Mouse (Mus musculus): ENCODE measurements around the gene Trim65.

Trim65 gene

GRCm38 (mm10) chr11:116088741-116089394, 42.1 kb downstream of the Trim65 start:
- DNase-seq (ENCODE audit: low read depth, low spot score) = no peak

GRCm38 (mm10) chr11:116088188-116088587, 42.7 kb downstream of the Trim65 start:
- DNase-seq (ENCODE audit: low read depth, low spot score) = no peak

DNA sequence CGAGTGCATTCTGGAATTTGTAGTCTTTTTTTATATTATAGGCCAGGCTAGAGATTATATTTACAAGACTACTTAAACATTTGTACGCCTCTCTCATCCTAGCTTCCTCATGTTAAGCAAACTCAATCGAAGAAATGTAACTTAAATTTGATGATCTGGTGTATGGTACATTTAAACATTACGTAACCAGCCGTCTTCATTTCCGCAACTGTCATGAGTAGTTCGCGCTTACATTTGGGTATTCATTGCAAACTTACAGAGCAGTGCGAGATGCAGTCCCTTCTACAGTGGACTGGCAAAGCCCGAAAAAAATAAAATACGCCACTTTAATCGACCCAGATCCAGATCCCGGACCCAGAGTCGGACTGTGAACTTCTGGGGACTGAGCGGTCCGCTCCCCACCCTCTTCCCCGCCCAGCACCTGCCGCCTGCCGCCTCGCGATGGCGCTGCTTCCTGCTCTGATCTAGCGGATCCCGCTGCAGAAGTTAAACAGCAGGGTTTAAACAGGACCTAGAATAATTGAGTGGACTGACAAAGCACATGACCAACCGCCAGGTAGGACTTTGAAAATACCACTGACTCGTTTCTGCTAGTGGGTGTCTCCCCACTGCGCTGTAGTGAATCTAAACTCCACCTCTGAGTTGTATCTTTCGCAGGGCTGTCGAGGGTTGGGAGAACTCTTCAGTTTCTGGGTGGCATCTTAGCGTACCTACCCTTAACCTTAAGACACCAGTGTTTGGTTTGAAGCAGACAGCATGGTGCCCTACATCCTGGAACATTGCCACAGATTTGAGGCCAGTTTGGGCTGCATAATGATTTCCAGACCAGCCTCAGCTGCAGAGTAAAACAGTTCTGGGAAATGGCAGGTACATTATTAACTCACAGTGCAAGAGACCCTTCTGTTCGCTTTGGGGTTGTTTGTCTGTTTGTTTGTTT, 43.5 kb downstream of the Trim65 start:
- DNase-seq (ENCODE audit: low read depth, low spot score) = peak; percentile 84

DNA sequence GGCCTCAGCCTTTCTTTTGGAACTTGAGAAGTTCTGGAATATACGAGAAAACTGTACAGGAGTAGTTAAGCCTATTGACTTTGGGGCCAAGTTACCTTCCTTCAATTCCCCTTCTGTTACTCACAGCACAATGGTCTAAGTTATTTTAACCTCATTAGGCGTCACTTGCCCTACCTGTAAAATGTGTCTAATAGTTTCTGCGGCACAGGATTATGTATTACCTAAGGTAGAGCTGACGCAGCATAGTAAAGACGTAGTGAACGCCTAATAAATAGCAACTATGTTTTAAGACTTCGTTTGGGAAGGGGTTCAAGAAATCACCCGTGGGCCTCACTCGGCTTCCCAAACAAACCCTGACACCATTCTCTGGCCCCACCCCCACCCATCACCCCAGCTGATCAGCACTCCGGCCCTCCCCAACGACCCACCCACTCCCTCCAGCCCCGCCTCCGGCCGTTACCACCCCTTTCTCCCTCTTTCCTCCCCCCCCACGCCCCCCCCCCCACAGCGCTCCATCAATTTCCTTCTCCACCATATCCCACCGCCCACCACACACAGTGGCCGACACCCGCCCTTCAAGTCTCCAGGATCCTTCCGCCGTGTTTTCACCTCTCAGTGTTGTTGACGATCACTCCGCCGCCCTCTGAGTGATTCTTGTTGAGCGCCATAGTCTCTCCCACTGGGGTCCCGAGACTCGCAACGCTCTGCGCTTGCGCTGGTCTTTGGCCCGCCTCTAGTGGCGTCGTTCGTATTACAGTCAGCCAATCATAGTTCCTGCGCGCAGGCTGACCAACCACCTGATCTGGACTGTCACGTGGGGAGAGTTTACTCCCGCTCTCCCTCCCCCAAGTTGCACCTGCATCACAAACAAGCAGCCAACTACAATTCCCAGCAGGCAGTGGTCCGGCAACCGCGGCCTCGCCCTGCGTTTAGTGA, 44.4 kb downstream of the Trim65 start, which contains the start of gene Wbp2:
Gene Wbp2 (minus strand): TSS at position 738 of the 936 bp plus-strand sequence.
- DNase-seq (ENCODE audit: low read depth, low spot score) = peak; percentile 99

- DNase-seq (ENCODE audit: low read depth, low spot score) = no peak
These were observed 46.8 kb downstream of the Trim65 start for GRCm38 (mm10) chr11:116084166-116084565.

DNA sequence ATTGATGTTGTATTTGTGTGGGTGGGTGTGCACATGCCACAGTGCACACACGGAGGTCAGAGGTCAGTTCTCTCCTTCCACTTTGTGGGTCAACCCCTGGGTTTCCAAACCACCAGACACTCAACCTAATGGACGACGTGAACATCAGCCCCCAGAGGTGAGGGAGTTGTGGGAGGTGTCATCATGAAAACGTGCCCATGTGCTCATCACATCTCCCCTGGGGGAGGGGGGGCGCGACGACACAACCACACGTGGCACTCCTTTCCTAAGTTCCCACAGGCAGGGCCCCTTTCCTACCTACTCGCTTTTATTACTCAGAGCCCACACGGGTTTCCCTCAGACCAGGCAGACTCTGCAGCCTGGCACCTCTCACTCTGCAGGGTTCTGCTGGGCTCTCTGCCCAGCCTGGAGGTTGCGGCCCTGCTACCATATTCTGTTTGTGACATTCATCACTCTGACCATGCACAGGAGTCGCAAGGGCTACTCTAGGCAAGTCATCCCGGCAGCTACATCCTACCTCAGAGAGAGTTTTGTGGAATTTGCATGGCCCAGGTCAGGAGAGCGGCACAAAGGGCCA, 47.7 kb downstream of the Trim65 start:
- DNase-seq (ENCODE audit: low read depth, low spot score) = no peak

DNA sequence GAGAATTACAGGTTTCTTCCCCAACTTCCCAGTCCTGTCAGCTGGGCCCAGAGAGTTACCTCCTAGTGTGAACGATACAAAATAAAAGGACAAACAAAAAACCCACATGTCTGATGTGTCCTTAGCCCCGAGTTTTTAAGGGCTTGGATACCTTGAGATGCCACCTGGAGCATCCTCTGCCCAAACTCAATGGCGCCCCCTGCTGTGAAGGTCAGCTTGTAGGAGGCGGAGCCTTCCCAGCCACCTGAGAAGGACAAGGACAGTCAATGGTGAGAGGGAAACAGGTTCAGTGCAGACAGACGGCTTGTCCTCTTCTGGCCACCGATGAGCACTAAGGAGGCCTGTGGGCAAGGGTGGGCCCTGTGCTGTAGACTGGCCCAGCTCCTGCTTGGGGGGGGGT, 49.8 kb downstream of the Trim65 start:
- no peak for DNase-seq (ENCODE audit: low read depth, low spot score)

GRCm38 (mm10) chr11:116079511-116079910, 51.4 kb downstream of the Trim65 start:
- no peak for DNase-seq (ENCODE audit: low read depth, low spot score)

DNA sequence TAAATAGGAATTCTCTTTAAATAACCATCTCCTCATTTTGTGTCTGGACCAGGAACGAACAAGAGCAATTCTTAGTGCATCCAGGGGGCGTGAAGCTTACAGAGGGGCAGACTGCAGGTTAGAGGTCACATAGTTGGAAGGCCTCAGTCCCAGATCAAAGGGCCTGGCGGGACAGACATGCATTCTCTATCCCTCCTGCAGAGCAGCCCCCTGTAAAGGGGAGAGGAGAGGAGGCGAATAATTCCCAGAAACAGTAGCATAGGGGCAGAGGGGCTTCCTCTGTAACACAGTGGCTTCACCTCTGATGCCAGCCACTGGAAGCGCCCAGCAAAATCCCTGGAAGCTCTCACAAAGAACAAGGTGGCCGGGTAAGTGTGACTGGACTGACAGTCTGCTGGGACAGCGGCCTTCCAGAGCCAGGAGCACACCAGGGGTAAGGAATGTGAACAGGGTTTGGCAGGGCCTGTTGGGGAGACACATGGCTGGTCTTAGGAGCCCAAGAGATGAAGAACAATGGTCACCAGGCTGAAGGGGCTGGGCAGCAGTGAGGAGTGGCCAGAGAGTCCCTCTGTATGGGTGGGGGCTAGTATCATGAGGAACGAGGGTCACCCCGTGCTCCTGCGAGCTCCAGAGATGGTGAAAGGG, 52.1 kb downstream of the Trim65 start:
- no peak for DNase-seq (ENCODE audit: low read depth, low spot score)

DNA sequence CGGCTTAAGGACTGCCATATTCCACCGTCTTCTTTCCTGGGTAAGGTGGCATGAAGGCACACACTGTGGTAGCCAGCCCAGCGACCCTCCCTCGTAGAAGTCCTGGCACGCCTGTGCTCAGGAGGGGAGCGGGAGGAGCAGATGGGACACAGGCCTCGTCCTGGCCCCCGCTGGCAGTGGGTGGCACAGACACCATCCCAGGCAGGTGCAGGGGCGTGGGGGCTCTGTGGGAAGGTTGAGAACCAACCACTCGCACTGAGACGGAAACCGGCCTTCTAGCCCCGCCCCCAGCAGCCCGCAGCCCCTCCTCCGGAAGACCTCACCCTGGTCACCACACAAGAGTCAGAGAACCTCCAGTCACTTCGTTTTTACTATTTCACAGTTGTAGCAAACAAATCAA, 52.7 kb downstream of the Trim65 start:
- DNase-seq (ENCODE audit: low read depth, low spot score) = no peak

- DNase-seq (ENCODE audit: low read depth, low spot score) = no peak
These were observed 53.3 kb downstream of the Trim65 start, which contains the start of gene Unc13d for GRCm38 (mm10) chr11:116077446-116078204. Gene Unc13d (minus strand): TSS chr11:116077961.

DNA sequence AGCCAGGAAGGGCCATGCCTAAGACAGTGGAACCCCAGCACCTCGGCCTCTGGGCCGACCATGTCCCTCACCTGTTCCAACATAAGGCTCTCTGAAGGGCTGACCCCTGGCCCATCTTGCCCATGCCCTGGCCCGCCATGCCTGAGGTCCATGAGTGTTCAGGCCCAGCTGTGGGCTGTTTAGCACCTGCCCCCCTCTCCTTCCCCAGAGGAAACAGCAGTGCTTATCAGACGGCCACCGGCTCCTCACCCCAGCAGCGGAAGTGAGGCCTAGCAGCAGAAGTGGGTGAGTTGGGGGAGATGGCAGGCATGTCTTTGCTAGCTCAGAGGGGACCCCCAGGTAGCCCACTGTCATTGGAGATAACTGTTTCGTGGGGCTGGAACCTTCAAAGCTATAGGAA, 54.1 kb downstream of the Trim65 start:
- no peak for DNase-seq (ENCODE audit: low read depth, low spot score)

- no peak for DNase-seq (ENCODE audit: low read depth, low spot score)
These were observed 54.7 kb downstream of the Trim65 start for GRCm38 (mm10) chr11:116076266-116076540.

DNA sequence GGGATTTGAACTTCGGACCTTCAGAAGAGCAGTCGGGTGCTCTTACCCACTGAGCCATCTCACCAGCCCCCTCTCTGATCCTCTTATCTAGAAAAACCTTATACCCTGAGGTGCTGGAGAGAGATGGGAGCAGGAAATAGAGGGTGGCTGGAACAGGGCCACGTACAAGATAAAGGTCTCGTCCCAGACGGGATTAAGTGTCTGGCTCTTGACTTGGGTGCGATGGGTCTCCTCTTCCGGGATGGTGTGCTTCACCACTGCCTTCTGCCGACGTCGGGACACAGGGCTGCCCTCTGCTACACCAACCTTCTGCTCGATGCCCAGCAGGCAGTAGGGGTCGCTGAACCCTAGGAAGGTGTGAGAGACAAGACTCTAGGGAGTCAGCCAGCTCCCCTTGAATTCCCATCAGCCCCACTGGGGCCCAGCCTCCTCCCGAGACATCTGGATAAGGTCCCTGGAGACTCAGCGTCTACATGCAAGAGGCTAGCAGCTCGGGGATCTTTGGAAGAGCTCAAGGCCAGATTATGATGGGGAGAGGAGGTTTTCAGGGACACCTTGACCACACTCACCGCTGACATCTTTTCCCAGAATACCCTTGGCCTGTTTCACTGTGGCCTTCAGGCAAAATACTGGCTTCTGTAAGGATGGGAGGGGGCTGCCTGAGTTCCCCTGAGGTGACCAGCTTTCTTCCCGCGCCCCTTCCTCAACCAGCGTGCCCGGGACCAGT, 55.2 kb downstream of the Trim65 start:
- no peak for DNase-seq (ENCODE audit: low read depth, low spot score)

DNA sequence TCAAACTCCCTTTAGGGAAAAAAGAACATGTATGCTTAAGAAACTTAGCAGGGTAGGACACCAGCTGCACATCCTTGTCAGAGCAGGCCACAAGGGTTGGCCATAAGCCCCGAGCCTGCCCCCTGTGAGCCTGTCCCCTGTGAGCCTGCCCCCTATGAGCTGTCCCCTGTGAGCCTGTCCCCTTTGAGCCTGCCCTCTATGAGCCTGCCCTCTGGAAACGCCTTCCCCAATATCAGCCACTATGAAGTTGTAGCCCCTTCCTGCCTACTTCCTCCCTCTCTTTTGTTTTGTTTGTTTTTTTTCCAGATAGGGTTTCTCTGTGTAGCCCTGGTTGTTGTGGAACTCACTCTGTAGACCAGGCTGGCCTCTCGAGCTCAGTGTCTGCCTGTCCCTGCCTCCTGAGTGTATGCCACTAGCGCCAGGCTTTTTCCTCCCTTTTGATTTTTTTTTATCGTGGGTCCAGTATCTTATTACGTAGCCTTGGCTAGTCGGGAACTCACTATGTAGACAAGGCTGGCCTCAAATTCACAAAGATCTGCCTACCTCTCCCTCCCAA, 56.4 kb downstream of the Trim65 start:
- DNase-seq (ENCODE audit: low read depth, low spot score) = no peak

DNA sequence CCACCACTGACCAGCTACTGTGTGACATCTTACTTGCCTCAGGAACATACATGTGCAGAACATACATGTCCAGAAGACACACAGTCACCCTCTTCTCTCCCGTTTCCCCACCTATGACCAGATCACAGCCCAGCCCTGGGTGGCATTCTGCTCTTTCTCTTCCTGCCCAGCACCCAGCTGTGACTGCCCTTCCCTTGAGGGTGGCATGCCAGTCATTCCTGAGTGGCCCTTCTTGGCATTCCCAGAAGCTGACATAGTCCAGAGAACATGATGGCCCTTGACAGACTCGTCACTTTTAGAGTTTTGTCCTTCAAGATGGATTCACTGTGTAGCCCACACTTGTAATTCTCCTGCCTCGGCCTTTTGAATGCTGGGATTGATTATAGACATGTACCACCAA, 58.3 kb downstream of the Trim65 start:
- DNase-seq (ENCODE audit: low read depth, low spot score) = no peak
